Mouse (Mus musculus) lung, postnatal 4 days (tissue): ENCODE measurements around the gene Ankrd49.

ENCODE experiments used
- DNase-seq, 2 experiments: peaks; one replicate each; pipeline ENCODE4 v3.0.0; 2021

The Ankrd49 gene

GRCm38 (mm10) chr9:14784039-14785002 lies at the start of gene Ankrd49, which contains the start of gene Mre11a:
TSS of gene Ankrd49 (minus strand) at chr9:14784856.
TSS of gene Mre11a (plus strand) at chr9:14784654.
- DNase-seq, result peak; percentile 92 to 95

- DNase-seq, result no peak
Observed at GRCm38 (mm10) chr9:14832046-14832445, 47.4 kb upstream of the Ankrd49 start.

DNA sequence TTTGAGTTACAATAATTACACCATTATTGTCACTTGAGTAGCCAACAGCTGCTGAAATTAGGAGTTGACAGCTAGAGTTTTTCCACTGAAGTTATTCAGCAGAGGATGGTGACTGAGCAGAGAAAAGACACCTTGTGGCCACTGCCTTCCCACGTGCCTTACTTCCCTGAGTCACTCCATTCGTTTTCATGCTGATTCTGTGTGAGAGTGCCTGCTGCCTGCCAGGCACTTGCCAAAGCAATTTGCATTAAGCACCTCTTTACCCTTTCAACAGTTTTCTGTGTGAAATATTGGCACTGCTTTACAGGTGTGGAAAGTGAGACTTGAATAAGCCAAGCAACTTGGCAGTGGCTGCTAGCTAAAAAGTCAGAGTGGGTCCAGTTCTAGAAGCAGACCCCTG lies 43.2 kb upstream of the Ankrd49 start:
- DNase-seq, result peak in 1 of 2 experiments; percentile 33

GRCm38 (mm10) chr9:14824840-14825239 lies 40.2 kb upstream of the Ankrd49 start:
- DNase-seq, result no peak

DNA sequence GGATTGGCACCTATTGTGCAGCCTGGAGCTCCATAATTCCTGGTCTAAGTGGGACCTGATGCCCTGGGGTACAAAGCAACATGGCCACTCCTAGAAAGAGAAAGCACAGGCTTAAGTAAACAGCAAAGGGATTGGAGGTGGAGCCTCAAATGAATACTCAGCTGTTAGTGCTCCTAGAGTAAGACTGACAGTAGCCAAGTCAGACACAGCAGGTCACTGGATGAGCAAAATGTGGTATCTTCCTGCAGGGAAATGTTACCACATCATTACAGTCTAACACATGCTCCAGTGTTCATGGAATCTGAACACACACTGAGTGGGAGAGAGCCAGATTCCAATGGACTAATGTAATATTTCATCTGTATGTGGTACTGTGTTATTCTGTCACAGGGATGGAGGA lies 36.7 kb upstream of the Ankrd49 start:
- no peak for DNase-seq

- DNase-seq, result no peak
Observed at GRCm38 (mm10) chr9:14810111-14810510, 25.5 kb upstream of the Ankrd49 start.

GRCm38 (mm10) chr9:14806786-14807185 lies 22.1 kb upstream of the Ankrd49 start:
- no peak for DNase-seq

DNA sequence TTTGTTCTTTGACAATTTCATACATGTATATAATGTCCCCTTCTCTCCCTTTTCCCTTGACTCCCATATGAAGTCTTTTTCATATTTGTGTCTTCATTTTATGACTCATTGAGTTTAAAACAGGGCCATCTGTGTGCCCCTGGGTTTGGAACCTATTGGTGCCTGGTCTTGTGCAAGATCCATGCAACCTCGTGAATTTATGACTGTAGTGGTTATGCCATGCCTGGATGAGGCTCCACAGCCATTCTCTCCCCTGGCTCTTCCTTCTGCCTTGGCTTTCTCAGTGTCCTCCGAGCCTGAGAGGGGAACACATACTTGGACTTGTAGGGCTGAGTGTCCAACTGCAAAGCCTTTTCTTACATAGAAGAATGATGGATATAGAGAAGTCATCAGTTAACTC lies 21.1 kb upstream of the Ankrd49 start:
- DNase-seq, result no peak

DNA sequence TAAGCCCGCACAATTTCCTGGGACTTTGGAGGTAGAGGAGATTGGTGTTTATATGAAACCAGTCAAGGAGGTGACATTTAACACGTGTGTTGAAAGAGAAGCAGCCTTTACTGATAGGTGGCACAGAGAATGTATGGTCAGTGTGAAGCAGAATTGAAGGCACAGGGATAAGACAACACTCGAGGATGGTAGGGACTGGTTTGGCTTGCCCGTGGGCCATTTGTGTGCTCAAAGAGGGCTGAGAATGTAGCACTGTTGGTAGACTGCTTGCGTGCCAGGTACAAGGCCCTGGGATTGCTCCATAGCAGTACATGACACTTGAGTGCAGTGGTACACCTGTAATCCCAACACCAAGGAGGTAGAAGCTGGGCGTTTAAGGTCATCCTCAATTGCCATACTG lies 2.7 kb upstream of the Ankrd49 start:
- no peak for DNase-seq

DNA sequence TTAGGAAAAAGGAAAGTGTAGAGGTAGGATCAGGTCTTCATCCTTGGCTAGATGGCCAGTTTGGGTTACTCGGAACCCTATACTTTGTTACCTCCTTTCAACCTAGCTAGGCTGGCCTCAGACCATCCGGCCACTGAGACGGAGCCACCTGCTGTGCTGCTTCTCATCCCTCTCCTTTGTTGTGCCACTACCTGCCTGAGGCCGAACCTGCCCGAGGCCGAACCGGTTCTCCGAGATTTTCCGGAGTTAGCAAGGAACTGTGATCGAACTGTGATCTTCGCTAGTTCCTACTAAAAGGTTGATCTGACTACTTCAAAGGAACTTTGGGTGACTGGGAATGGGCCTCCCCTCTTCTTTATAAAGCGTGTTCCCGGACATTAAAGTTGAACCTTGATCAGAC lies 6.3 kb downstream of the Ankrd49 start:
- no peak for DNase-seq

DNA sequence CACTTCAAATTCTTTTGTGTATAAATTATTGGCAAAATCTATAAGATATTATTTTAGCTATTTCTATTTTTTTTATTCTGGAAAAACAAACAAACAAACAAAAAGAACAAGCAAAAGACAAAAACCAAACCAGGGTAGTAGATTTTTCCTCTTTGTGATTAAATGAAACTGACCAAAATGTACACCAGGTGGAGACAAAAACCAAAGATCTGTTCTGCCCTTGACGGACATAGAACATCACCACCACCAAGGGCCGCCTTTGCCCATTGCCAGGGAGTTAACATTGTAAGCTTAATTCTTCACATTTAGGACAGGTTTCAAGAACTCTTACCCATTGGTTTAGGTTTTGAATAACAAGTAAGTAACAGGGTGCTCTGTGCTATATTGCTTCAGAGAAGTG lies 10.8 kb downstream of the Ankrd49 start:
- DNase-seq, result no peak

- no peak for DNase-seq
Observed at GRCm38 (mm10) chr9:14772074-14772473, 12.6 kb downstream of the Ankrd49 start.

DNA sequence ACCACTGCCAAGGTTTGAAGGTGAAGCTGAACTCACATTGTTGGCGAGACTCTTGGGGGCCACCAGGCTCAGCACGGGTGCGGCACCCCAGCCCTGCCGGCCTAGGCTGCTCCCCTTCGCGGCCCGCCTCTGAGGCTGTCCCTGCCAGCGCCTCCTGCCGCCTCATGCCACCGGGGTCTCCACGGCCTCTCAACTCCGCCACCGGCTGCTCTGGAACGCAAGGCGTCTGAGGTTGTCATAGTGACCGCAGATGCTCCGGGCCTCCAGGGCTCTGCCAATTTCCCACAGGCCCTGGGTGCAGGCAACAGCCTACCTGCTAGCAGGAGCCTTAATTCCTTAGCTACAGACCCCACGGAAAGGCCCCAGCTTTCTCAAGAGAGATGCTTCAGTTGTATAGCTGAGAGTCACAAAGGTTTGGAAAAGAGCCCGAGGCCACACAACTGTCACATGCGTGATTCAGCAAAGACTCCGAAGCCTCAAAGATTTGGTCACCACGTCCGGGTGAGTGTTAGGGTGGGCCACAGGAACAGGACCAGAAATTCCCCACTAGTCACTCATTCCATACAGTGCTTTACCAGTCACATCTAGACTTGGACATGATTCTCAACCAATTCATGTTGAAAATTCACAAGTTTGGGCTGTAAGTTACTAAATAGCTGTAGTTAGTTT lies 13.7 kb downstream of the Ankrd49 start, which contains the start of gene 1700012B09Rik:
Gene 1700012B09Rik (minus strand): TSS at position 228 of the 669 bp plus-strand sequence.
- peak in 1 of 2 experiments; percentile 29 for DNase-seq

- no peak for DNase-seq
Observed at GRCm38 (mm10) chr9:14769811-14770210, 14.8 kb downstream of the Ankrd49 start.

- peak in 1 of 2 experiments; percentile 54 for DNase-seq
Observed at GRCm38 (mm10) chr9:14764765-14765164, 19.9 kb downstream of the Ankrd49 start.

- no peak for DNase-seq
Observed at GRCm38 (mm10) chr9:14759261-14759660, 25.4 kb downstream of the Ankrd49 start.

DNA sequence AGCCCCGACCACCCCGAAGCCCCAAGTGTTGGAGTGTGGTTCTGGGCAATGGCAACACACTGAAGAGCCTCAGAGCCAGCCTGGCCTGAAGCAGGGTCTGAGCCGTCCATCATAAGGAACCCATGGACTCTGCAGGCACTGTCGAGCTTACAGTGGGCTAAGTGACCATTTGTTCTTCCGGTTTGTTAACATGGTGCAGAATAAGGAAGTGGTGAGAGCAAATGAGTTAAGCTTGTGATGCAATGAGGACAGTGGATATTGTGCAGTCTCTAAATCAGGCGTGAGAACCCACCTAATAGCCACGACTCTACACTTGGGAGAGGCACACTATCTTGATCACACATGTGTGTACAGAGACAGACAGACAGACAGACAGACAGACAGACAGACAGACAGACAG lies 26.1 kb downstream of the Ankrd49 start:
- DNase-seq, result no peak

- no peak for DNase-seq
Observed at GRCm38 (mm10) chr9:14754469-14754868, 30.2 kb downstream of the Ankrd49 start.

DNA sequence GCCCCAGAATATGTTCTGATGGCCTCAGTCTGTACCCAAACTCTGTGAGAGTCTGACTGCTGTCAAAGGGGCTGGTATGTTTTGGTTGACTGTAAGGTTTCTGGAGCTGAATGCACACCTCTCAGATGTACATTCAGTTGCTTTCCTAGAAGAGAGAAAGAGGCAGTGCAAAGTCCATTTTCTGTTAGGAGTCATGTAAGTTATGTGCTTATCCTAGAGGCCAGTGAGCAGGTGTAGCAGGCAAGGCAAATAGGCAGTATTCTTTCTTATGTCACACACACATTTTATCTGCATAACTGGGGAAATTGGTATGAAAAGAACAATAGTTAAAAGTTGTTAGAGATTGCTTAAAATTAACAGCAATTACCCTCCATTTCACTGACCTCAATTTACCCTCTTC lies 30.7 kb downstream of the Ankrd49 start:
- DNase-seq, result no peak

- DNase-seq, result peak; percentile 77 to 87
Observed at GRCm38 (mm10) chr9:14752001-14752522, 32.6 kb downstream of the Ankrd49 start, which contains the start of gene Fut4. TSS of gene Fut4 (minus strand) at chr9:14752393.

DNA sequence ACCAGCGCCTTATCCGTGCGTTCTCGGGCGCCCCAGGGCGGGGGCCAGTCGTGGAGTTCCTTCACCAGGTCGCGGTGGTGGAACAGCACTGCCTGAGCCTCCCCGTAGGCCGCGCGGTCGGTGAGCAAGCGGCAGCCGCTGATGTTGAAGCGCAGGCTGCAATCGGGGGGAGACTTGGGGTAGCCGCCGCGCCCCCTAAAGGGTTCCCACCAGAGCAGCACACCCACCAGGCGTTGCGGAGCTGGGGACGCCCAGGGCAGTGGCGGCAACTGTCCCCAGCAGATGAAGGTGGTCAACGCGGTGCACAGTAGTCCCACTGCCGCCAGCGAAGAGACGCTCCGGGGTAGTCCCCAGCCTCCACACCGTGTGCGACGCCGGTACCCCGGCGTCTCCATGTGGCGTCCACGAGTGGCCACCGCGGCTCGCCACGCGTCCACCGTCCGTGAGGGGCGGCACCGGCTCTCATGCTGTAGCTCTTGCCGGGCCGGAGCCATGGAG lies 33.1 kb downstream of the Ankrd49 start:
- DNase-seq, result peak in 1 of 2 experiments; percentile 47

- DNase-seq, result peak; percentile 25 to 47
Observed at GRCm38 (mm10) chr9:14750901-14751502, 33.7 kb downstream of the Ankrd49 start.
